Mouse (Mus musculus): ENCODE data around the gene Sorbs1. TPM values are rescaled to one million over a fixed set of nuclear protein-coding genes. Genes with fewer than 3 reads are reported as not detected.

Sorbs1 gene
- polyA plus RNA-seq, 1 experiment from 2014 or later, result 79.4 TPM

- no peaks in the 10 kb centered on the region for H3K36me3 ChIP-seq
- H3K9ac ChIP-seq (replicated peaks), result no peak overlapping the region
- H3K27ac ChIP-seq (replicated peaks), result no peak overlapping the region
- no peak overlapping the region for H3K4me2 ChIP-seq (replicated peaks)
- H3K9me3 ChIP-seq, result no peaks in the 10 kb centered on the region
- H3K4me3 ChIP-seq, result no peak overlapping the region
- WGBS, result 76% methylated on average over 4 of the region's 4 CpGs
- ATAC-seq (ENCODE audit: low FRiP score, low read depth), result no peak
- no peaks in the 10 kb centered on the region for H3K27me3 ChIP-seq
- H3K4me1 ChIP-seq, result peaks cover 4% of the 10 kb centered on the region; the same call in 1 of the 2 replicates
These were observed 103.1 kb downstream of the Sorbs1 start for GRCm38 (mm10) chr19:40410511-40410910.

- H3K27ac ChIP-seq (replicated peaks), result no peak overlapping the region
- WGBS, result 75% methylated on average over 9 of the region's 9 CpGs
These were observed 103.5 kb downstream of the Sorbs1 start for GRCm38 (mm10) chr19:40410109-40410508.

GRCm38 (mm10) chr19:40409500-40410035 lies 104.0 kb downstream of the Sorbs1 start:
- ATAC-seq (ENCODE audit: low FRiP score, low read depth), result no peak
- H3K4me1 ChIP-seq, result no peaks in the 10 kb centered on the region
- no peak overlapping the region for H3K4me3 ChIP-seq
- no peak overlapping the region for H3K27ac ChIP-seq (replicated peaks)
- no peaks in the 10 kb centered on the region for H3K27me3 ChIP-seq
- H3K9ac ChIP-seq (replicated peaks), result no peak overlapping the region
- no peak overlapping the region for H3K4me2 ChIP-seq (replicated peaks)
- 86% methylated on average over 11 of the region's 11 CpGs for WGBS
- H3K36me3 ChIP-seq, result no peaks in the 10 kb centered on the region
- H3K9me3 ChIP-seq, result no peaks in the 10 kb centered on the region

More at GRCm38 (mm10) chr19:40410109-40410508, 103.5 kb downstream of the Sorbs1 start:
- Histone ChIP-seq H3K9ac (replicated peaks) (no peak overlapping the region), H3K4me2 (replicated peaks) (no peak overlapping the region), H3K4me1 (peaks cover under 1% of the 10 kb centered on the region; the same call in 1 of the 2 replicates), H3K36me3 (no peaks in the 10 kb centered on the region), H3K27me3 (no peaks in the 10 kb centered on the region), H3K9me3 (no peaks in the 10 kb centered on the region), H3K4me3 (no peak overlapping the region)
- ATAC-seq (ENCODE audit: low FRiP score, low read depth), result no peak

DNA sequence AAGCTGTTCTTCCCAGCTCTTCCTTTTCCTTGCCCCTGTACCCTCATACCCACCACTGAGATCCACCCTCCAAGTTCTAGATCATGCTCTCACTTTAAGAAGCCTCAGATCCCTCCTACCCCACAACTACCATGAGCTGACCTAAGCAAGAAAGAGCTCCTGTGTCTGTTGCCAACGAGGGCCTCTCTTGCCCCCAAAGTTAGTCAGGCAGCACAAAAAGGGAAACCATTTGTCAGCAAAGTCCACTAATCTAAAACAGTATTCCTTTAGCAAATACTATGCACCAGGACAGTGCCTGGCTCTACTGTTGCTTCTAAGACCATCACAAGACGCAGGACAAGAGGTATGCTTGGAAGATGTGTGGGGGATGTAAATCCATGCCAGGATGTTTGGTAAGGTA lies 106.4 kb downstream of the Sorbs1 start:
- no peak for ATAC-seq (ENCODE audit: low FRiP score, low read depth)
- H3K4me2 ChIP-seq (replicated peaks), result no peak overlapping the region
- H3K9ac ChIP-seq (replicated peaks), result no peak overlapping the region
- no peaks in the 10 kb centered on the region for H3K36me3 ChIP-seq
- no peaks in the 10 kb centered on the region for H3K27me3 ChIP-seq
- no peak overlapping the region for H3K4me3 ChIP-seq
- no peaks in the 10 kb centered on the region for H3K9me3 ChIP-seq
- no peak overlapping the region for H3K27ac ChIP-seq (replicated peaks)
- 92% methylated on average over 2 of the region's 2 CpGs for WGBS
- no peaks in the 10 kb centered on the region for H3K4me1 ChIP-seq

DNA sequence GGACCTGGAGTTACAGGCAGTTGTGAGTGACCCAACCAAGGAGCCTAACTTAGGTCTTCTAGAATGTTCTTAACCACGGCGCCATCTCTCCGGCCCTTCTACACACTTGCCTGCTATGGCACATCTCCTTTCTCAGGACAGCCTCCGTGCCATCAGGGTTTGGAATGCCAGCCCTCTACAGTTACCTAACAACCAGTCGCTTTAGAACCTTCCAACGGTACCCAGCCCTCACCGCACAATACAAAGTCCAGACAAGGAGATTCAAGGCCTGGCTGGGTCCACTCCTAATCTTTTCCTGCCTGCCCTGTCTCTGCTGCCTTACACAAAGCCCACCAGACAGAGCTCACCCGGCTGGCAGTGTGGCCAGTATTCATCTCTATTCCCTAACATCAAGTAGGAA lies 106.9 kb downstream of the Sorbs1 start:
- H3K4me1 ChIP-seq, result no peaks in the 10 kb centered on the region
- no peaks in the 10 kb centered on the region for H3K27me3 ChIP-seq
- no peaks in the 10 kb centered on the region for H3K36me3 ChIP-seq
- ATAC-seq (ENCODE audit: low FRiP score, low read depth), result no peak
- 96% methylated on average over 8 of the region's 8 CpGs for WGBS
- H3K27ac ChIP-seq (replicated peaks), result no peak overlapping the region
- no peak overlapping the region for H3K4me2 ChIP-seq (replicated peaks)
- H3K4me3 ChIP-seq, result no peak overlapping the region
- H3K9ac ChIP-seq (replicated peaks), result no peak overlapping the region
- no peaks in the 10 kb centered on the region for H3K9me3 ChIP-seq

- 77% methylated on average over 11 of the region's 11 CpGs for WGBS
- H3K27ac ChIP-seq (replicated peaks), result no peak overlapping the region
These were observed 107.8 kb downstream of the Sorbs1 start for GRCm38 (mm10) chr19:40405808-40406207.

DNA sequence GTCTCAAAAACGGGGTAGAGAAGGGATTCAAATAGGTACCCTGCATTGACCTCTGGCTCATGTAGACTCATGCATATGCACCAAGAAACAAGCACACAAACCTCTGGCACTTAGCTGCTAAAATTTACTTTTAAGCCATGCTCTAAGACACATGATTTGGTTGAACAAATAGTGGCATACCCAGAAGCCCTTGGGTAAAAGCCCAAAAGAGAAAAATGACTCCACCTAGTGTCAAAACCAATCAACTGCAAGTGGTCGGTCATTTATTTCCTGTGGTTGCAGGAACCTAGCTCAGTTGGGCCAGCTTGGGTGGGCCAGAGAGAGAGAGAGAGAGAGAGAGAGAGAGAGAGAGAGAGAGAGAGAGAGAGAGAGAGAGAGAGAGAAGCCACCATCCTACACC lies 109.0 kb downstream of the Sorbs1 start:
- H3K4me1 ChIP-seq, result no peaks in the 10 kb centered on the region
- H3K4me2 ChIP-seq (replicated peaks), result no peak overlapping the region
- no peaks in the 10 kb centered on the region for H3K9me3 ChIP-seq
- H3K27ac ChIP-seq (replicated peaks), result no peak overlapping the region
- no peaks in the 10 kb centered on the region for H3K27me3 ChIP-seq
- no peaks in the 10 kb centered on the region for H3K36me3 ChIP-seq
- ATAC-seq (ENCODE audit: low FRiP score, low read depth), result no peak
- no peak overlapping the region for H3K9ac ChIP-seq (replicated peaks)
- H3K4me3 ChIP-seq, result no peak overlapping the region
- 77% methylated on average over 2 of the region's 2 CpGs for WGBS

More at GRCm38 (mm10) chr19:40405808-40406207, 107.8 kb downstream of the Sorbs1 start:
- no peak for ATAC-seq (ENCODE audit: low FRiP score, low read depth)
- no peaks in the 10 kb centered on the region for H3K4me1 ChIP-seq
- H3K36me3 ChIP-seq, result no peaks in the 10 kb centered on the region
- no peak overlapping the region for H3K9ac ChIP-seq (replicated peaks)
- no peak overlapping the region for H3K4me2 ChIP-seq (replicated peaks)
- H3K4me3 ChIP-seq, result no peak overlapping the region
- H3K27me3 ChIP-seq, result no peaks in the 10 kb centered on the region
- H3K9me3 ChIP-seq, result no peaks in the 10 kb centered on the region

DNA sequence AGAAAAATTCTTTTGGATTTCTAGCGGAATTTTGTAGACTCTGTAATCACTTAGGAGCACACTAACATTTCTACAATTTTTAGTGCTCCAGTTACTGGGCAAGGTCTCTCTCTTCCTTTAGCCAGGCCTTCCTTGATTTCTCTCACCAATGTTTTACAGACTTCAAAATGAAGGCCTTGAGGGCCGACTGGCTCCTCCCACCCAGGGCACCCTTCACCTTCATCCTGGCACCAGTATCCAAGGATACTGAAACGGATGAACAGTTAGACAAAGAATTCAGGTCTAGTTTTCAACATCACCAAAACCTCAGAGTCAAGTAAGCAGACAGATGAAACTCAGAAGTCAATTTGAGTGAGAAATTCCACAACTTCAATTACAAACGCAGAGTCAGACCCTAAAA lies 109.6 kb downstream of the Sorbs1 start:
- Histone ChIP-seq H3K4me3 (no peak overlapping the region), H3K9ac (replicated peaks) (no peak overlapping the region), H3K4me1 (no peaks in the 10 kb centered on the region), H3K27ac (replicated peaks) (no peak overlapping the region), H3K36me3 (no peaks in the 10 kb centered on the region), H3K9me3 (no peaks in the 10 kb centered on the region), H3K27me3 (no peaks in the 10 kb centered on the region), H3K4me2 (replicated peaks) (no peak overlapping the region)
- ATAC-seq (ENCODE audit: low FRiP score, low read depth), result no peak
- 86% methylated on average over 4 of the region's 4 CpGs for WGBS

DNA sequence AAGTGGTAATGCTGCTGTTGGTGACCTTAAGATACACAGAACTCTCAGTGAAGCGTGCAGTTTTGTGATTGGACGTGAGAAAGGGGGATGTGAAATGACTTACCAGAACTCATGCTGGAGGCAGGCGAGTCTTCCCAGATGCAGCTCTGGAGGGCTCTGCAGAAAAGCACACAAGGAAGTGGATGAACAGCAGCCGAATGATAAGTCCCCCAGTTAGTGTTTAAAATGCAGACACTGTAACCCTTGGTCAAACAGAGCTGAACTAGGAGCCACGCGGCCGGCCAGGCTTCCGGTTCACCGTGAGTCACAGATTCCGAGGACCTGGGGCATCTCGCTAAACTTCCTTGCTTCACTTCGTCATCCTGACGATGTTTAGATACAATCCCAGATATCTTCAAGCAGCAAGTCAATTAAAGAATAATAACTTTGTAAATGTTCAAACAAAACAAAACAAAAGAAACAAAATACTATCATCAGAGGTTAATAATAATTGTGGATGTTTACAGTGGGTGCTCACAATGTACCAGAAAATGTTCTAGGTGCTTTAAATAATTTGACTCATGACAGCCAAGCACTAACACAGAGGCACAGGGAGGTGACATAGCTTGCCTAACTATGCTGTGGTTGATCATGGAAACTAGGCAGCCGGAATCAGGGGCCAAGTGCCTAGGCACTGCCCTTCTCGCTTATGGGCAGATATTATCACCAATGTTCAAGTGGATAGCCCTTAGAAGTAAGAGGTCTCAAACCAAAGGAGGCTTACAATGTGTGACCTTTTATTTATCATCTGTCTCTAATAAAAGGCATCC lies 111.2 kb downstream of the Sorbs1 start:
- Histone ChIP-seq H3K4me2 (replicated peaks) (no peak overlapping the region), H3K4me1 (no peaks in the 10 kb centered on the region), H3K36me3 (no peaks in the 10 kb centered on the region), H3K9me3 (no peaks in the 10 kb centered on the region), H3K4me3 (no peak overlapping the region), H3K27ac (replicated peaks) (no peak overlapping the region), H3K9ac (replicated peaks) (no peak overlapping the region), H3K27me3 (no peaks in the 10 kb centered on the region)
- no peak for ATAC-seq (ENCODE audit: low FRiP score, low read depth)
- WGBS, result 83% methylated on average over 15 of the region's 15 CpGs

DNA sequence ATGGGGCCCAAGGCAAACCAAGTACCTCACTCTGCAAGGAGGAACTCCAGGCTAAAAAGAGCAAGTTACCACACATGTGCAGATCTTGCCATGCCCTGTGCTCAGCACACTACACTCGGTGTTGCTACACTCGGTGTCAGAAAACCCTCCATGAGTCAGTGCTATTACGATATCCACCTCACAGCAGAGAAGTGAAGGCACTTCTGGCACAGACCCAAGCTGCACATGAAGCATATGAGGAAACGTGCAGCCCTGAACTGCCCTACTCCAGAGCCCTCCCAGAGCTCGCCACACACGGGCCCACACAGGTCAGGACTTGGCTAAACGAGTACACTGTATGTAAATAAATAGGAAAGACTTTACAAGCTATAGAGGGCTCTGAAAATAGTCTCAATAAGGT lies 112.4 kb downstream of the Sorbs1 start:
- ATAC-seq (ENCODE audit: low FRiP score, low read depth), result no peak
- H3K9me3 ChIP-seq, result no peaks in the 10 kb centered on the region
- H3K4me1 ChIP-seq, result no peaks in the 10 kb centered on the region
- H3K36me3 ChIP-seq, result no peaks in the 10 kb centered on the region
- no peak overlapping the region for H3K9ac ChIP-seq (replicated peaks)
- WGBS, result 86% methylated on average over 7 of the region's 7 CpGs
- no peak overlapping the region for H3K4me2 ChIP-seq (replicated peaks)
- no peak overlapping the region for H3K4me3 ChIP-seq
- no peak overlapping the region for H3K27ac ChIP-seq (replicated peaks)
- H3K27me3 ChIP-seq, result no peaks in the 10 kb centered on the region

GRCm38 (mm10) chr19:40400426-40401030 lies 113.1 kb downstream of the Sorbs1 start:
- Histone ChIP-seq H3K27ac (replicated peaks) (no peak overlapping the region), H3K9ac (replicated peaks) (no peak overlapping the region), H3K36me3 (no peaks in the 10 kb centered on the region), H3K9me3 (no peaks in the 10 kb centered on the region), H3K4me2 (replicated peaks) (no peak overlapping the region), H3K4me3 (no peak overlapping the region), H3K27me3 (no peaks in the 10 kb centered on the region), H3K4me1 (peaks cover under 1% of the 10 kb centered on the region; the same call in 1 of the 2 replicates)
- WGBS, result 78% methylated on average over 11 of the region's 11 CpGs
- no peak for ATAC-seq (ENCODE audit: low FRiP score, low read depth)
